Mouse (Mus musculus) gastrocnemius, postnatal 36 days (tissue): ENCODE results near the gene Entpd1. TPM values are rescaled to one million over a fixed set of nuclear protein-coding genes. Genes with fewer than 3 reads are reported as not detected.
"Not testable (repeated sequence)": the region's sequence is repeated elsewhere in the genome, so short reads cannot be mapped to it uniquely, and the experiment has no call there.

Source experiments
- DNase-seq, 2 experiments: peaks; one replicate each; pipeline ENCODE4 v3.0.0; 2022
- intact Hi-C: fragments of 180-260 bp; cut with DNase I; formaldehyde crosslinking; loops from one replicate; pipeline ENCODE4 v1.15.1; 2025
- total RNA-seq, 2 experiments: library from RNA; stranded (reverse); gene quantifications; 2 replicates each; pipeline ENCODE4 v1.2.3; 2021

The Entpd1 gene
- total RNA-seq, 2 experiments from 2014 or later = 8.9 to 12.9 TPM

DNA sequence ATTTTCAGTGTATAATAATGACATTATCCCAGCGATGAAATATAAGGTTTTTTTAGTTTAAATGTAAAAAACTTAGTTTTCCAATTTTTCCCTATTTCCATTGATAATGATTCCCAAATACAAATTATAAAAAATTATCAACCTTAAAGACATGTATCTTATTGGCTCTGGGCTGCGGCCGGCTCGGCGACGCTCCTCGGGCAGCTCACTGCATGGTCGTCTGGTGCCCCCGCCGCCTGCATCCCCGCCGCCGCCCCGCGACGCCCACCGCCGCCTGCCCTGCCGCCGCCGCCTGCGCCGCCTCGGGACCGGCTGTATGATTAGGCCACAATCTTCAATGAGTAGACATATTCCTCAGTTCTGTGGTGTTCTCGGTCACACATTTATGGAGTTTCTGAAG lies 9.4 kb downstream of the Entpd1 start:
- intact Hi-C loops, DNase-seq: not testable (repeated sequence)

GRCm38 (mm10) chr19:40625935-40626334 lies 13.8 kb downstream of the Entpd1 start:
- no peak for DNase-seq
- intact Hi-C loops = no loop called here

DNA sequence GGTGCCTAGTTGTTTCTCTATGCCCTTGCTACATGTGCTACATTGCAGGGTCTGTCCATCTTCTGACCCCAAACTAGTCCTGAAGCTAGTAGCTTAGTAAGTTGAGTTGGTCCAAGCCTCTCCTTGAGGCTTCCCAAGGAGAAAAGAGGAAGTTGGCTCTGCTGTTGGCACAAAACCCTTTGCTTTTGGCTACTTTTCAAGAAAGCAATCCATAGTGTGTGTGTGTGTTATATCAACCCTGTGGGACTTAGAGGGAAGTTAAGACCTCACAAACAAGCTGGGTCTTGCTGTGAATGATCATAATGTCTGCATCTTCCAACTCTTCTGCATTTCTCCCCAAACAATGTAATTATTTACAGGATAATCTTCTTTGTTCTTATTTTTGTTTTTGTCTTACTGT lies 16.8 kb downstream of the Entpd1 start:
- DNase-seq = no peak
- intact Hi-C loops = no loop called here

DNA sequence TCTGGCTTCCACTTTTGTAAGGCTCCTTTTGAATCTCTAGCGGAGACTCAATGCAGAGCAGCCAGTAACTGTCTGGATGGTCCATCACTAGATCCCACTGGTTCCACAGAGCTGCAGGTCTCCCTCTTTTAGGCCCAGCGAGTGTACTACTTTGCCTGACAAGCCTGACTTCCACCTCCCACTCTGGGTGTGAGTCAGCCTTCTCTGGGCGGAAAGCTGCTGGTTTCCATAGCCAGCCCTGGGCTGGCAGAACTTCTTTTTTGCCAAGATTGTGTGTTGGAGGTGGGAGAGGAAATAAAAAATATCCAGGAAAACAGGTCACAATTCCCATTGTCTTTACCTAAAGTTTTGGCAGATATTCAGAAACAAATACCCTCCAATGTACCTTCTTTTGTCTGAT lies 17.9 kb downstream of the Entpd1 start:
- intact Hi-C loops = no loop called here
- DNase-seq = no peak

DNA sequence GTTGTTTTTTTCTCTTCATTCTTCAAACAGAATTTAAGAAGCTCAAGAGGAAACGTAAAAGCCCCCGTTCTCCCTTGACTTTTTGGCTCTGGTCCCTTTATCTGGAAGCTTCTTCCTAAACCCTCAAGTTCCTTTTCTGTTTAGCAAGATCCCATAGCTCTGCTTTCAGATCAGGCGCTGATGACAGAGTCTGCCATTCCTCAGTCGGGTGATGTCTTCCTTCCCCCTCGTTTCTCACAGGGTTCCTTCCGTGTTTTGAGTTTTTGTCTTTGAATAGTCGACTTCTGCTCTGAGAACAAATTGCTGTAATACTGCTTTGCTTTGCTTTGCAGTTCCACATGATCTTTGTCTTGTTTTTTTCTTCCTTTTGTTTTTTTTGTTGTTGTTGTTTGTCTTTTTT lies 18.4 kb downstream of the Entpd1 start:
- intact Hi-C loops = no loop called here
- DNase-seq = no peak

GRCm38 (mm10) chr19:40632193-40632592 lies 20.0 kb downstream of the Entpd1 start:
- intact Hi-C loops = no loop called here
- no peak for DNase-seq

DNA sequence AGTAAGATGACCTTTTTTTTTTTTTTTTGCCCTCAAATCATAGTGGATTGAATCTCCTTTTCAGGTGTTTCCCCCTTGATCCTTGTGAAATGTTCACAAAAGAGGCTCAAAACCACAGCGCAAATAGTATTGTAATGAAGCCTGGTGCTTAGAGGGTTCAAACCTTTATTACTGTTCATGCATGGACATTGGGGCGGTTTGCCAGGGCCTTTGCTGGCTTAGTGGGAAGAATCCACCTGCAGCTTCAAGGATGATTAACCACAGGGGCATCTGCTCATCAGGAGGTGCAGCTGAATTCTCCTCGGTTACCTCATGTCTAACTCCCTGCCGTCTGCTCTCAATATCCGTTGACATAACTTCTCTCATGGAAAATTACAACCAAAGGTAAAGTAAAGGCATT lies 20.5 kb downstream of the Entpd1 start:
- intact Hi-C loops = no loop called here
- DNase-seq = no peak

GRCm38 (mm10) chr19:40633144-40633543 lies 21.0 kb downstream of the Entpd1 start:
- intact Hi-C loops = no loop called here
- DNase-seq = no peak

- intact Hi-C loops = no loop called here
- DNase-seq = peak in 1 of 2 experiments; percentile 17
Measured at GRCm38 (mm10) chr19:40637091-40637490, 24.9 kb downstream of the Entpd1 start.

DNA sequence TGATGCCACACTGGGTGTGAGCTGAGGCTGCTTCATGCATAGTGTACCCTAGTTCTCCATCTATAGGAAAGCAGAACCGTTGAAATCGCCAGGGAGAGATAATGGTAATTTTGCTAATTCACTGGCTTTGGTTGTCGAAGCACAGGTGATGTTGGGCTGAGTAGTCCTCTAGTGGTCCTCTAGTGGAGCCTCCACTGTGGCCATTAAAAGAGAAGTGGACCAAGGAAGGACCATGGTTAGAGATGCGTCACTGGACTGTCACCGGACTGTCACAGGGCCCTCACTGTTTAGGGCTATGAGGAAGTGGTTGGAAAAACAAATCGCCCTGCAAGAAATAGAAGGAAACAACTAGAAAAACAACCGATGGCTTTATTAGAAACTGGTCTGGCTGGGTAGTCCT lies 25.4 kb downstream of the Entpd1 start:
- no peak for DNase-seq
- intact Hi-C loops = no loop called here

DNA sequence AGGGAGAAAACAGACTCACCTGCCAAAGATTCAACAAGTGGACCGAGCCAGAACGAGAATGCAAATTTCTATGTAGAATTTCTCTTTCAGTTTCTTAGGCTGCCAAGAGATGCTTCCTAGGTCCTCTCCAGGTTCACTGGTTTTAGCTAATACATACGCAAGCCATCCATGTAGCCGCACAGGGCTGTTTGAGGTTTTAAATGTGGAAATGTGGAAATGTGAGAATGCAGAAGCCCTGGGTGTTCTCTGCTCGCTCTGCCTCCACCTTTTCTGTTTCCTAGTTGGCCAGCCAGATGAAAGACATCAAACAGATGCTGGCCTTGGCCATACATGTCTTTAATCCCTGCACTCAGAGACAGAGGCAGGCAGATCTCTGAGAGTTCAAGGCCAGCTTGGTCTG lies 26.4 kb downstream of the Entpd1 start:
- DNase-seq = no peak
- intact Hi-C loops = no loop called here

GRCm38 (mm10) chr19:40639729-40640304 lies 27.7 kb downstream of the Entpd1 start:
- intact Hi-C loops = no loop called here

GRCm38 (mm10) chr19:40640799-40641198 lies 28.6 kb downstream of the Entpd1 start:
- DNase-seq = no peak
- intact Hi-C loops = no loop called here

More at GRCm38 (mm10) chr19:40639729-40640304, 27.7 kb downstream of the Entpd1 start:
- DNase-seq = no peak

DNA sequence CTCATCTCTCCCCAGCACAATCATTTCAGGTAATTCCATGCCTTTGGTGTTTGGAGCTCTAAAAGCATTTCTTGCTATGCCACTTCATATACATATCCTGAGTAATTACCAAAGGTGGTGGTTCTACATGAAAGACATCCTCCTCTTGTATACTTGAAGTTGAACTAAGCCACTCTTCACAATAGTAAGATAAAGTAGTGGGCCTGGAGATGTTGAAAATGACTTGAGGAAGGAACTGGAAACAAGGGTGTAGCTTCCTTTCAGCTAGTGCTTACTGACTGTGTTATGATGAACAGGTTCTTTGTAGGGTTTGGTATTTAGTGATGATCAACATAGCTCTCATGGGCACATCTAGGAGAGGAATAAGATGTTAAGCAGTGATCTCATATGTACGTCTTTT lies 31.7 kb downstream of the Entpd1 start:
- intact Hi-C loops = no loop called here
- DNase-seq = no peak

DNA sequence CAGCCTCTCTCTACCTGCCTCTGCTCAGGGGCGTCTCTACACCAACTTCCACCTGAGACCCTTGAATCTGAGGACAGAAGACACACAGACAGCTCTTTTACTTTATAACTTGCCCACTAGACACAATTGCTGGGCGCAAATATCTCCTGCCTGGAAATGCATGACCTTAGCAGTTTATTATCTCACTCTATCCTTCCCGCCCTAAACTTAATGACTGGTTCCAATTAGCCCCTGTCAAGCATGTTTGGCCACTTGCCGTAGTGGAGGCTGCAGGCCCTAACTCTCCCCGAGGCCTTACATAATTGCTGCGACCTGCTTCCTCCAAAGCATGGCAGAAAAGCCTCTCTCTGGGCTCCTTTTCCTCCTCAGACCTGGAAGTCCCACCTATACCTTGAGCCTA lies 34.2 kb downstream of the Entpd1 start:
- no peak for DNase-seq
- intact Hi-C loops = no loop called here

DNA sequence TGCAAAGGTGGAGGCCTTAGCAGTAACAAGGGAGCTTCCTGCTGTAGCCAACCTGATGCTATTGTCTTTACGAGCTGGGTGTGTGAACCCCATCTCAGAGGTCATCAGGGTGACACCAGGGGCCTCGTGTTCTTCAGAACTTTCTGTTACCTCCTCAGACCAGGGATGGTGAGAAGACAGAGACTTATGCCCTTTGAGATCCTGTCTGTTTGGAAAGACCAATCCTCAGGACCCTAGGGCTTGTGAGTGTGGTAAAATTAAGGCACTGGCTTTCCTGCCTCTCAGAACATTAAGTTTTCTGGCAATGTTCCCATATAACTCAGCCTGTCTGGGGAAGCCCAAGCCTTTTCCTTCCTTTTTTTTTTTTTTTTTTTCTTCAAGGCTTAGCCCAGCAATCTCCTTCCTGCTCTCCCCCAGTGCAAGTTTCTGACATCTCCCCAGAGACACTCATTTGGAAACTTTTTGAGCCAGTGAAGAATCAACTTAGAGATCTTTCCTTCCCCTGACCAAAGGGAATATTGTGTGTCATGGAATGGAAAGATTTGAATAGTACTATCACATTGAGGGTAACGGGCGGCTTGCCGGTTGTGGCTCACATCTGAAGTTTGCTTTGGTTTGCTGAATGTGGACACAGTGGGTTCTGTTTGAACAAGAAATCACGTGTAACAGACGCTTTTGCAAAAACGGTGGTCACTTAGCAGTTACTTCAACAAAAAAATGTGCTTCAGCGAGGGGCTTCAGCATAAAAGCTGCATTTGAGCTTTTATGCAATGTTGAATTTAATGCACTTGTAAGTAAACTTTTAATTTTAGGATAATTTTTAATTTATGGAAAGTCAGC lies 35.4 kb downstream of the Entpd1 start:
- DNase-seq = peak in 1 of 2 experiments; percentile 21
- intact Hi-C loops = no loop called here

DNA sequence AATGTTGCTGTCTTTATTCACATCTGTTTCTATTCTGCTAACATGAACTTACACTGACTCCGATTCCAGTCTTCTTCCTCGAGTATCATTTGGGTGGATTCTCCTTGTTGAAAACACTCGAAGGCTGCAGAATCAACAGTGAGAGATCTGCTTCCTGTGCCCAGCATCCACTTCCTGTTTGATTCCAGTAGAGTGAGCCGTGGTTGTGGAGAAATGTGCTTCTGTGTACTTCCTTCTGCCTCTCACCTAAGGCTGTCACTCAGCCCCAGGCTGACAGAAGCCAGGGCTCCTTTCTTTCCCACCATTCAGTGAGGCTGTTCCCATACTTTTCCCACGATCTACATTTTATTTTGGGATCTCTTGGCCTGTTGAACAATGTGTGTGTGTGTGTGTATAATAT lies 37.9 kb downstream of the Entpd1 start:
- intact Hi-C loops = no loop called here

GRCm38 (mm10) chr19:40656207-40656606 lies 44.0 kb downstream of the Entpd1 start:
- intact Hi-C loops = no loop called here
- DNase-seq = no peak

More for the DNA sequence above, 37.9 kb downstream of the Entpd1 start:
- no peak for DNase-seq

DNA sequence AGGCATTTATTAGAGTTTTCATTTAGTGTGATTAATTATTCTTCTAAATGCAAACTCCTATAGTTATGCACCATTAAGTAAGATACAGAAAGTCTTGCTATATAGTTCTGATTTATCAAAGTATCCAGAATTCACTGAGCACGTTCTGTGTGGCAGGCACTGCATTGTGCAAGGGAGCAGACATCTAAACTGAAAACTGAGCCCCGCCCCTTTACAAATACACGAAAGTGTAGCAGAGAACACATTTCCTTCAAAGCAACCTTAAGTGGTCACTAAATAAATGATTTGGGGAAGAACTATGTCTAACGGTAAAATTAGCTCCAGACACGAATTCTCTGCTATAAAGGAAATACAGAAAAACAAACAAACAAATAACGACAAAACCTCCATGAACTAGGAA lies 46.1 kb downstream of the Entpd1 start:
- DNase-seq = no peak
- intact Hi-C loops = no loop called here

GRCm38 (mm10) chr19:40658935-40659334 lies 46.8 kb downstream of the Entpd1 start:
- DNase-seq = no peak
- intact Hi-C loops = no loop called here

- DNase-seq = no peak
- intact Hi-C loops = no loop called here
Measured at GRCm38 (mm10) chr19:40659651-40660478, 47.7 kb downstream of the Entpd1 start.
